Mouse (Mus musculus) ovary, postnatal 36 days (tissue): ENCODE results near the gene Rbak.
"Not testable (repeated sequence)": the region's sequence is repeated elsewhere in the genome, so short reads cannot be mapped to it uniquely, and the experiment has no call there.

Experiments used
- DNase-seq: peaks from one replicate; pipeline ENCODE4 v3.0.0; 2022; ENCODE audit warnings: low spot score, mixed read lengths

Rbak gene

DNA sequence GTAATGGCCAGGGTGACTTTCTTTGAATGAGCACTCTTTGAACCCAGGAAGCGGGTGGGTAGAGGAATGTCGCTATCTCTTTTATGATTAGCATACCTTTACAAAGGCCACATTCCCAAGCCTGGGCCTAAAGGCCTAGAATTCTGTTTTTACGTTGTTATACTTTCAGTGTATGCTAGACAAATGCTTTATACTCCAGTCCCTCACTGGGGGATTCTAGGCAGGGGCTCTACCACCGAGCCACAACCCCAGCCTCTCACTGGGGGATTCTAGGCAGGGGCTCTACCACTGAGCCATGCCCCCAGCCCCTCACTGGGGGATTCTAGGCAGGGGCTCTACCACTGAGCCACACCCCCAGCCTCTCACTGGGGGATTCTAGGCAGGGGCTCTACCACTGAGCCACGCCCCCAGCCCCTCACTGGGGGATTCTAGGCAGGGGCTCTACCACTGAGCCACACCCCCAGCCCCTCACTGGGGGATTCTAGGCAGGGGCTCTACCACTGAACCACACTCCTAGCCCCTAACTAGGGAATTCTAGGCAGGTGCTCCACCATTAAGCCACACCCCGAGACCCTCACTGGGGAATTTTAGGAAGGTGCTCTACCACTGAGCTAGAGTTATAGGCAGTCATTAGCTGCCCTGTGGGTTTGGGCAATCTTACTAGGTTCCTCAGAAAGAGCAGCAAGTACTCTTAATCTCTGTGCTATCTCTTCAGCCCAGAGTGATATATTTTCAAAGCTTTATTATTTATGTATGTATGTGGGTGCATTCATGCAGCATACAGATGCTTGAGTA, 46.2 kb downstream of the Rbak start:
- DNase-seq, result not testable (repeated sequence)

DNA sequence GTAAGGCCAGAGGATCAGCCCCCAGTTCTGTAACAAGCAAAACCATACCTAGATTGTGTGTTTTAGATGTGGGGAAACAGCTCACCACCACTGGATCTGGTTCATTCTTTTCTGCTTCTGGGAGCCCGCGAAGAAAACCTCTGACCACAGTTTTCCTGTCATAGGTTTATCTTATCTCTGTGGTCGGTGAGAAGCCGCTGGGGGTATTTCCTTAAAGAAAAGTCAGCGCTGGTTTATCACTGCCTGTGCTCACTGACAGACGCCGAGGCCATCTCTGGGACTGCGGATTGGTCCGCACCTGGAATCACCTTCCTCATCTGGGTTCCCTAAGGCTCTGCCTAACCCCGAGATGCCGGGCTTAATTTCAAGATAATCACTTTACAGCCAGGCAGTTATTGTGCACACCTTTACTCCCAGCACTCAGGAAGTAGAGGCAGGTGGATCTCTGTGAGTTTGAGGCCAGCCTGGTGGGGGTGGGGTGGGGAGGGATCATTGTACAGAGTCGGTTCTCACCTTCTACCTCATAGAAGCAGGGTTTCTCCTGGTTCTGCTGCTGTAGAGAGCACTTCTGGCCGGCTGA, 47.5 kb downstream of the Rbak start:
- DNase-seq, result no peak

DNA sequence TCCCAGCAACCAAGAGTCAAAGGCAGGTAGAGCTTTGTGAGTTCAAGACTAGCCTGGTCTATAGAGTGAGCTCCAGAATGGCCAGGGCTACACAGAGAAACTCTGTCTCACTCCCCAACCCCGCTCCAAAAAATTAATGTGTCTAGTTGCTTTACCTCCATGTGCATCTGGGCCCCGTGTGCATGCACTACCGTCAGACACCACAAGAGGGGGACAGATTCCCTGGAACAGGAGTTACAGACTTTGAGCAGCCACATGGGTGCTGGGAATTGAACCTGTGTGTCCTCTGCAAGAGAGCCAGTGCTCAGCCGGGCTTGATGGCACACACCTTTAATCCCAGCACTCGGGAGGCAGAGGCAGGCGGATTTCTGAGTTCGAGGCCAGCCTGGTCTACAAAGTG, 50.2 kb downstream of the Rbak start:
- DNase-seq, result no peak

DNA sequence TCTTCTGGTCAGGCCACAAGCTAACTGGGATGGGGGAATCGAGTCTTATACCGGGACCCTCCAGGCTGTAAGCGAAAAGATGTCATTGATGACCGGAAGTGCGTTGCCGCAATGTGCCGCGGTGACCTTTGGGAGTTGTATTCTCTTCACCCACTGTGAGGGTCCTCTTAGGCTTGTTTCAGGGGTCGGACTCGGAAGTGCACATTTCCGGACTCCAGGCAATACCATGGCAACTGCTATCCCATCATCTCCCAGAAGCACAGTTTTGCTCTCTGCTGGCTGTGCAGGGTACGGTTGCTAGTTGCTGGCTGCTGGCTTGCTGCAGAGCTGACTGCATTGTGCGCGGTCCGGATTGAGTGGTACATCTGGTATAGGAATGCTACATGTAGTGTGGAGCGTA, 51.5 kb downstream of the Rbak start:
- no peak for DNase-seq

DNA sequence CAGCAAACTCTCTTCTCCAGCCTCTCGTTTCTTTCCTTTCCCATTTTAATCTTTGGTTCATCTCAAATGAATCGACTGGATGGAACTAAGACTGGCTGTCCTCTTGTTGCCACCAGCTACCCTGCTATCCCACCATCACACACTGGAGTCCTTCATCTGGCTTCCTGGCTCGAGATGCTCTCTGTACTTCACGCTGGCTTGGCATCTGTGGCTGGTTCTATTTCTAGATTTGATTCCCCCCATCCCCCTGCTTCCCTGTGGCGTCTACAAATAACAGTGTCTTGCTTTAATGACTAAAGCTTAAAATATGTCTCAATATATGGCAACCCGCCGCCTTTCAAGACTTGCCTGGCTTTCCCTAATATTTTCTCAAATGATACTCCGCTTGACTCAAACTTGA, 52.7 kb downstream of the Rbak start:
- no peak for DNase-seq

DNA sequence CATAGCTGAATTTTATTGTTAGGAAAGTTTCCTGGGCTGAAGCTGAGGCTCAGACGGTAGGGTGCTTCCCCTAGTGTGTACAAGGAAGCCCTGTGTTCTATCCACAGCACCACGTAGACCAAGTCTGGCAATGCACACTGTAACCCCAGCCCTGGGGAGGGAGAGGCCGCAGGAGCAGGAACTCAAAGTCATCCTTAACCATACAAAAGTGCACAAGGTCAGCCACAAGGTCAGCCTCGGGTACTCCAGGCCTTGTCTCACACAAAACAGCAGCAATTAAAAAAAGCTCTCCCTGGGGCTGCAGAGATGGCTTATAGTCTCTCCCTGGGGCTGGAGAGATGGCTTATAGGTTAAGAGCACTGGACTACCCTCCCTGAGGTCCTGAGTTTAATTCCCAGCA, 53.7 kb downstream of the Rbak start:
- no peak for DNase-seq

DNA sequence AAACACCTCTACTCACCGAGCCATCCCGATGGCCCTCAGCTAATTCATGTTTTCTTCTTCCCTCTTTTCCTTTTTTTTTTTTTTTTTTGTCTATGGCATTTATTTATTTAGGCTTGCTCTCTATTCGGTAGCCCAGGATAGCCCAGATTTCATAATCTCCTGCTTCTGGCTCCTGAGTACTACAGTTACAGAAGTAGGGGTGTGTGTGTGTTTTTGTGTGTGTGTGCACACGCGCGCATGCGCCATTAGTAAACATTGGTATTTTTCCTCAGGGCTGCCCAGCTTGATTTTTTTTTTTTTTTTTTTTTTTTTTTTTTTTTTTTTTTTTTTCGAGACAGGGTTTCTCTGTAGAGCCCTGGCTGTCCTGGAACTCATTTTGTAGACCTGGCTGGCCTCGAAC, 54.5 kb downstream of the Rbak start:
- no peak for DNase-seq

DNA sequence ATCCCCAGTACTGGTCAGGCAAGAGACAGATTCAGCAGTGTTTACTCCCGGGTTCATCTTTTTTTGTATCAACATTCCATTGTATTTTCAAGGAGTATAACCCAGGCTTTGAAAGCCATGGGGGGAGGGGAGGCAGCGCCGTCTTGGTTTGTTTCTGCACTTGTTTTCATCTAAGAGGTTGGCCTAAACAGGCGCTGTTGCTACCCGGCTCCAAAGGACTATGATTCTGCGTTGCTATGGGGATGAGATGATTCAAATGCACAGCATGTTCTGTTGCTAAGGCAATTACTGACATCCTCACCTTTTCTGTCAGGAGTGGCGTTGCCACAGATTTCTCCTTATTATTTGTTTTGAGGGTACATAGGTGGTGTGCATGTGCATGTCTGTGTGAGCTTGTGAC, 55.0 kb downstream of the Rbak start:
- no peak for DNase-seq

DNA sequence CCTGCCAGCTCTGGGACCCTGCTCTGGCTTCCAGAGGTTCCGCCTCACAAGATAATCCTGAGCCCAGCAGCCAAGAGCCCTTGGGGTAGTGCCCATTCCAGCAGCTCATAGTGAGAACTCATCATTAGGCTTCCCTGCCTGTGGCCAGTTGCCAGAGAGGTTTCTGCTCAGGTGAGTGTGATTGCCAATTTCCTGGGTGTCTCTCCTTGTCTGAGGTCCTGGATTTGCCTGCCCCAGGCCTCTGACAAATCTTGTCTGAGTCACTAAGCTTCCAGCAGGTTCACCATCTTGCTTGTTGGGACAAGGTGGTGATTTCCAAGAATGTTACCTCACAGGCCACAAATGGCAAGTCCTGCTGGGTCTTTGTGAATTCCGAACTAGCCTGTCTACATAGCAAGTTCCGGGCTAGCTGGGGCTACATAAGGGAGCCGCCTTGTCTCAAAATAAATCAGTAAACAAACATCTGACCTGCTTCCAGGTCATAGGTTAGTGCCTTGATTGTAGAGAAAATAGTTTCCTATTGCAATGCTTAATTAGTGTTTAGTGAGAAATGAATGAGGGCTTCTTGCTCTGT, 55.7 kb downstream of the Rbak start:
- DNase-seq, result no peak

DNA sequence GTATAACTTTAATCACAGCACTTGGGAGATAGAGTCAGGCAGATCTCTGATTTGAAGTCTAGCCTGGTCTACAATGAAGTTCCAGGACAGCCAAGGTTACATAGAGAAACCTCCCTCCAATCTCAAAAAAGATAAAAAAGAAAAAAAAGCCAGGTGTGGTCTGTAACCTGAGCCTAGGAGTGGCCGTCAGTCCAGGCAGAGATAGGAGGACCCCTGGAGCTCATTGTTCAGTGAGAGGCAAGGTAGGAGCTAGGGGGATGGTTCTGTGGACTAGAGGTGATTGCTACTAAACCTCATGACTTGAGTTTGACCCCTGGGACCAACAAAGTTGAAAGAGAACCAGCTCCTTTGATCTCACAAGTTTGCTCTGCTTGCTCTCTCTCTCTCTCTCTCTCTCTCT, 57.9 kb downstream of the Rbak start:
- no peak for DNase-seq
